Mouse (Mus musculus): Measurements from ENCODE around the gene Ankrd34b.

DNA sequence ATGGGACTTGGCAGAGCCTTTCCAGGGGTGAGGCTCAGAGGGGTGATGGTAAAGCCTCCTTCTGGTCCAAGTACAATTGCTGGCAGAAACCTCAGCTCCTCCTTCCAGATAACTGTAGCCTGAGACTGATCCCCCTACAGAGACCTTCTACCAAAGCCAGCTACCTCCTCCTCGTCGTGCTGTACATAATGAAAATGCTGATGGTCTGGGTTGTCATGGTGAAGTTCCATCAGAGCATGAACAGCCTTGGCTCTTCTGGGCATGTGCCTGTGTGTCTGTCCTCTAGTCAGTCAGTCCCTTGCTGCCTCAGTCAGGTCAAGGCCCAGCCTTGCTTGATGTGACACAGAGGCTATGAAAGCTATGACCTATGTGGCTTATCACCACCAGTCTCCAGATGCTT lies 15.2 kb upstream of the Ankrd34b start:
- TF ChIP-seq CTCF (IDR thresholded peaks at IDR 0.05; ENCODE audit: low read depth) (no peak), EP300 (IDR thresholded peaks at IDR 0.05; ENCODE audit: low read depth) (no peak)
